Mouse (Mus musculus): Measurements from ENCODE around the gene Esd.
A peak's percentile ranks its signal among the peaks of the same experiment; 100 is the strongest.

DNA sequence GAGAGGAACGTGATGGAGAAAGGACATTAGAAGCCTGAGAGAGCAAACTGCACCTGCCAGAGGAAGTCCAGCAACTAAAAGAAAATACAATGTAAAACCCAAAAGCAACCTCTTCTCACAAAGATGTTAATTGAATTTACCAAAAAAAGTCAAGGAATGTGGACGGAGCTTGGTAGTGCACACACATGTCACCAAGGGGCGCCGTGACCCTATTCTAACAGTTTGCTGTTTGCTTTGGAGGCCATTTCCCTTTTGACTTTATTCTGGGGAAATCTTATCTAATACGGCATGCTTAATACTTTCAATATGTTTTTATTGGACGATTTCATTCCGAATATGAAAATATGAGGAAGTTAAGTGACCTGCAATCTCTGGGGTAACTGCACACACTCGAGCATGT, 56.7 kb downstream of the Esd start:
- TF ChIP-seq POLR2A (IDR thresholded peaks at IDR 0.05; ENCODE audit: borderline replicate concordance, extremely low read depth, insufficient read depth, insufficient read length, poor library complexity, severe bottlenecking) (no peak), CTCF (IDR thresholded peaks at IDR 0.05; ENCODE audit: borderline replicate concordance, extremely low read depth, insufficient read depth, insufficient read length) (peak; percentile 38; the same call in 1 of the 2 replicates)

Measured in brain, embryonic 14.5 days (tissue).